Mouse (Mus musculus) forebrain, embryonic 15.5 days (tissue): Measurements from ENCODE around the gene Platr17. TPM values are rescaled to one million over a fixed set of nuclear protein-coding genes. Genes with fewer than 3 reads are reported as not detected.
A peak's percentile ranks its signal among the peaks of the same experiment; 100 is the strongest.

ENCODE experiments used
- ATAC-seq: fragments of 200-750 bp; cut with Nextera tagmentation; replicated peaks from 2 replicates; pipeline ENCODE4 v1.8.0; 2017; ENCODE audit warnings: mild to moderate bottlenecking, moderate TSS enrichment, moderate library complexity
- H3K27ac ChIP-seq: fragments of 300-500 bp; sonication (generic); replicated peaks from 2 replicates; pipeline ENCODE4 v1.5.1; 2015; ENCODE audit warnings: mild to moderate bottlenecking, inconsistent platforms
- H3K27me3 ChIP-seq: fragments of 300-500 bp; sonication (generic); 2 replicates; pipeline ENCODE4 v1.6.1; 2015; ENCODE audit warnings: inconsistent platforms
- H3K36me3 ChIP-seq: fragments of 300-500 bp; sonication (generic); 2 replicates; pipeline ENCODE4 v1.6.1; 2015; ENCODE audit warnings: mild to moderate bottlenecking, inconsistent platforms
- H3K4me1 ChIP-seq: fragments of 300-500 bp; sonication (generic); 2 replicates; pipeline ENCODE4 v1.6.1; 2015; ENCODE audit warnings: inconsistent platforms
- H3K4me2 ChIP-seq: fragments of 300-500 bp; sonication (generic); replicated peaks from 2 replicates; pipeline ENCODE4 v1.6.1; 2015; ENCODE audit warnings: mild to moderate bottlenecking, inconsistent platforms
- H3K4me3 ChIP-seq: fragments of 300-500 bp; sonication (generic); 2 replicates; pipeline ENCODE4 v1.5.1; 2015; ENCODE audit warnings: mild to moderate bottlenecking, inconsistent platforms
- H3K9ac ChIP-seq: fragments of 300-500 bp; sonication (generic); replicated peaks from 2 replicates; pipeline ENCODE4 v1.6.1; 2015; ENCODE audit warnings: mild to moderate bottlenecking, inconsistent platforms
- H3K9me3 ChIP-seq: fragments of 300-500 bp; sonication (generic); 2 replicates; pipeline ENCODE4 v1.6.1; 2016; ENCODE audit warnings: inconsistent platforms
- WGBS: fragments of 180-500 bp; shearing (Covaris S2); methylation state at CpG from one replicate; pipeline ENCODE4 v1.1.7; 2015; ENCODE audit warnings: mixed read lengths; 5-methylcytosine and 5-hydroxymethylcytosine counted together
- polyA plus RNA-seq: library from polyadenylated mRNA; unstranded; fragments of >200 nt; fragmentation: Nextera tagmentation; extraction: Ambion mirVana; gene quantifications from 2 replicates; pipeline ENCODE4 v1.2.1, GENCODE M21; 2015

Platr17 gene
- polyA plus RNA-seq, 1 experiment from 2014 or later = 0.80 TPM

DNA sequence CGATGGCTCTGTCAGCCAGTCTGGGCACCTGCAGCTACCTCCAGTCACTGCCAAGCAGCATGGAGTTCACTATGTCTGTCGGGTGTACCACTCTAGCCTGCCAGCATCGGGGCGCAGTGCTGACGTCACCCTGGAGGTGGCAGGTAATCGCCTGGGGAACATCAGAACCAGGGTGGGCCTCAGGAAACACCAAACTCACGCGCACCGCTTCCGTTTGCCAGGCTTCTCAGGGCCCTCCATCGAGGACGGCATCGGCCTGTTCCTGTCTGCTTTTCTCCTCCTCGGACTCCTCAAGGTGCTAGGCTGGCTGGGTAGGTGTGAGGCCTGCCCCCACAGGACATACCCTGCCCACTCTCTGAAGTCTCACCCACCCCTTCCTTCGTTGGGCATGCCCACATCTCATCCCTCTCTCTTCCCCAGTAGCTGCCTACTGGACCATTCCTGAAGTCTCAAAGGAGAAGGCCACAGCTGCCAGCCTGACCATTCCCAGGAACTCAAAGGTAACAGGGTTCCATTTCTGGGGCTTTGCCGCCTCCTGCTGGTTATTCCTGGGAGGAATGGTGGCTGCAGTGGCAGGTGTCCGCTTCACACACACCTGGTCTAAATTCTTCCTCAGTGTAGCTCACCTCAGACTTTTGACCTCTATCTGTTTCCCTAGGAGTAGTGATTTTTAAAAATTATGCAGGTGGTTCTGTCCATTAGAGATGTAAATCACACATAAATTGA, 21.4 kb downstream of the Platr17 start:
- no peaks in the 10 kb centered on the region for H3K36me3 ChIP-seq
- no peak overlapping the region for H3K4me3 ChIP-seq
- WGBS = 79% methylated on average over 17 of the region's 17 CpGs
- H3K4me2 ChIP-seq = no peak overlapping the region
- ATAC-seq = no peak
- H3K4me1 ChIP-seq = peaks cover 24% of the 10 kb centered on the region
- no peaks in the 10 kb centered on the region for H3K27me3 ChIP-seq
- H3K9ac ChIP-seq = no peak overlapping the region
- no peak overlapping the region for H3K27ac ChIP-seq
- no peaks in the 10 kb centered on the region for H3K9me3 ChIP-seq

GRCm38 (mm10) chr17:33928251-33928947, 23.5 kb downstream of the Platr17 start:
- WGBS = 62% methylated on average over 21 of the region's 21 CpGs
- H3K4me2 ChIP-seq = peak overlapping the region; percentile 99
- H3K4me1 ChIP-seq = peaks cover 26% of the 10 kb centered on the region
- peak overlapping the region; percentile 88 for H3K9ac ChIP-seq
- peaks cover 2% of the 10 kb centered on the region; the same call in 1 of the 2 replicates for H3K36me3 ChIP-seq
- no peak for ATAC-seq
- H3K9me3 ChIP-seq = no peaks in the 10 kb centered on the region
- peak overlapping the region; percentile 82 for H3K4me3 ChIP-seq
- H3K27ac ChIP-seq = no peak overlapping the region
- no peaks in the 10 kb centered on the region for H3K27me3 ChIP-seq

GRCm38 (mm10) chr17:33929371-33930279, 24.7 kb downstream of the Platr17 start, which contains the start of gene Rgl2:
Gene Rgl2 (plus strand): TSS chr17:33929543.
- H3K4me2 ChIP-seq = peak within 1 kb of the TSS; percentile 99
- H3K27me3 ChIP-seq = no peaks in the 10 kb centered on the region
- H3K27ac ChIP-seq = peak within 1 kb of the TSS; percentile 96
- no peaks in the 10 kb centered on the region for H3K9me3 ChIP-seq
- peak; percentile 90 for ATAC-seq
- peak within 1 kb of the TSS; percentile 88 for H3K9ac ChIP-seq
- under 1% methylated on average over 78 of the region's 80 CpGs for WGBS
- H3K4me3 ChIP-seq = peak within 1 kb of the TSS; percentile 82
- H3K4me1 ChIP-seq = peaks cover 26% of the 10 kb centered on the region
- peaks cover 2% of the 10 kb centered on the region; the same call in 1 of the 2 replicates for H3K36me3 ChIP-seq

DNA sequence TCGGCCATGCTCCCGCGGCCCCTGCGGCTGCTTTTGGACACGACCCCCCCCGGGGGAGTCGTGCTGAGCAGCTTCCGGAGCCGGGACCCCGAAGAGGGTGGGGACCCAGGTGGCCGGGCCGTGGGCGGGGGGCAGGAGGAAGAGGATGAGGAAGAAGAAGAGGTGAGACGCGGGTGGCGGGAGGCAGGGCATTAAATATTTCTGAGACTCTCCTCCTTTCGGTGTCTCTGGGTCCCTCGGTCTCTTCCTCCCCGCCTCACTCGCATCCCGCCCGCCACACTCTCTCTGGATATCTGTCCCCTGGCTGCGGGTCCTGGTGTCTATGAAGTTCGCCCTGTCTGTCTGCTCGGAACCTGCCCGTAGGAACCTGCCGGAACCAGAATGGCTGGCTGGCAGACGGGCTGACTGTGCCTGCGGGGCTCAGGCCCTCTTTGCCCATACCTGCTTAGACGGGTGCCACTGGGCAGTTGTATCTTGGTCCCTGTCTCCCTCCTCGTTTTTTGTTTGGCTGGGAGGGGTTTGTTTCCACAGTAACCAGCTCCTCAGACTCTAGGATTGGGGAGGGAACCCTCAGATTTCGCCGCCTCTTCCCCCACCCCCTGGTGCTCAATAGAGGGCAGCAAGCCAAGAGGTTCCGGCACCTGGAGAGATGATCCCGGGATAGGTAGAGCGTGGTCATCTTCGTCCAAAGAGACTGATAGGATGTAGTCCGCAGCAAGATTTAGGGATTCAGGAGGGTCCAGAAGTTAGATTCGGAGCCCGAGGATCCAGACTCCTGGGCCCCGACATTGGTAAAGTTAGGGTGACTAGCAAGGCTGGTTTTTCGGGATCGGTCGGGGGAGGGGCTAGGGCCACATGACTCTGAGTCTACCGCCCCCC, 25.6 kb downstream of the Platr17 start:
- ATAC-seq = peak; percentile 7; the same call in 1 of the 2 replicates
- under 1% methylated on average over 45 of the region's 45 CpGs for whole genome bisulfite sequencing
- Histone ChIP-seq H3K4me1 (peaks cover 26% of the 10 kb centered on the region), H3K27ac (peak overlapping the region; percentile 96), H3K4me3 (peak overlapping the region; percentile 82), H3K9ac (peak overlapping the region; percentile 88), H3K27me3 (no peaks in the 10 kb centered on the region), H3K4me2 (peak overlapping the region; percentile 99), H3K9me3 (no peaks in the 10 kb centered on the region), H3K36me3 (peaks cover 4% of the 10 kb centered on the region)

- Histone ChIP-seq H3K9ac (peak overlapping the region; percentile 88), H3K27ac (no peak overlapping the region), H3K9me3 (no peaks in the 10 kb centered on the region), H3K4me2 (peak overlapping the region; percentile 99), H3K4me3 (peak overlapping the region; percentile 82), H3K4me1 (peaks cover 26% of the 10 kb centered on the region), H3K27me3 (no peaks in the 10 kb centered on the region), H3K36me3 (peaks cover 10% of the 10 kb centered on the region)
- WGBS = 34% methylated on average over 18 of the region's 18 CpGs
- no peak for ATAC-seq
Measured at GRCm38 (mm10) chr17:33931159-33931866, 26.4 kb downstream of the Platr17 start.

DNA sequence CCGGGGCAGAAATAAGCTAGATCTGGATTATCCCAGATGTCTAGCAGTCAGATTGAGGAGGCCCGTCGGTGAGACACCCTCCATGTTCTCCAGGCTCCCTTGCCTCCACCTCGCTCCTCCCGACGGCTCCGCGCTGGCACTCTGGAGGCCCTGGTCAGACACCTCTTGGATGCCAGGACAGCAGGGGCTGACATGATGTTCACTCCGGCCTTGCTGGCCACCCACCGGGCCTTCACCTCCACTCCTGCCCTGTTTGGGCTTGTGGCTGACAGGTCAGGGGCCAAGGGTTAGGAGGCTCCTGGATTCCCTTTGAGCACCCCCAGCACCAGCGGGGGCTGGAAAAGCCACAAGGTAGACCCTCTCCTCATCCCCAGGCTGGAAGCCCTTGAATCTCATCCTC, 27.0 kb downstream of the Platr17 start:
- H3K9ac ChIP-seq = no peak overlapping the region
- H3K4me1 ChIP-seq = peaks cover 26% of the 10 kb centered on the region
- 88% methylated on average over 11 of the region's 11 CpGs for WGBS
- ATAC-seq = no peak
- peaks cover 10% of the 10 kb centered on the region for H3K36me3 ChIP-seq
- no peak overlapping the region for H3K27ac ChIP-seq
- H3K4me3 ChIP-seq = no peak overlapping the region
- no peaks in the 10 kb centered on the region for H3K27me3 ChIP-seq
- H3K9me3 ChIP-seq = no peaks in the 10 kb centered on the region
- H3K4me2 ChIP-seq = no peak overlapping the region

GRCm38 (mm10) chr17:33932448-33932847, 27.5 kb downstream of the Platr17 start:
- ATAC-seq = no peak
- WGBS = 92% methylated on average over 14 of the region's 14 CpGs
- H3K27me3 ChIP-seq = no peaks in the 10 kb centered on the region
- H3K9ac ChIP-seq = no peak overlapping the region
- no peak overlapping the region for H3K4me2 ChIP-seq
- no peaks in the 10 kb centered on the region for H3K9me3 ChIP-seq
- no peak overlapping the region for H3K4me3 ChIP-seq
- H3K36me3 ChIP-seq = peaks cover 15% of the 10 kb centered on the region
- H3K4me1 ChIP-seq = peaks cover 26% of the 10 kb centered on the region
- H3K27ac ChIP-seq = no peak overlapping the region

DNA sequence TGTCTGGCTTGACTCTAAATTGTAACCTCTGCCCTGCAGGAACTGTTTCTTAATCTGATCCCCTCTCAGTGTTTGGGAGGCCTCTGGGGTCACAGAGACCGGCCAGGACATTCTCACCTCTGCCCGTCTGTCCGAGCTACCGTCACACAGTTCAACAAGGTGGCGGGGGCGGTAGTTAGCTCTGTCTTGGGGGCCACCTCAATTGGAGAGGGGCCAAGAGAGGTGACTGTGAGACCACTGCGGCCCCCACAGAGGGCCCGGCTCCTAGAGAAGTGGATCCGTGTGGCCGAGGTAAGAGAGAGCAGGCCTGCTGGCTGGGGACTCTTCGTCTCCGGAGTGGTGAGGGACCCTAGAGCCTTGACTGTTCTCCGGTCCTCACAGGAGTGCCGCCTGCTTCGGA, 28.0 kb downstream of the Platr17 start:
- Histone ChIP-seq H3K4me1 (peaks cover 23% of the 10 kb centered on the region), H3K27ac (no peak overlapping the region), H3K36me3 (peaks cover 18% of the 10 kb centered on the region), H3K9ac (no peak overlapping the region), H3K27me3 (no peaks in the 10 kb centered on the region), H3K9me3 (no peaks in the 10 kb centered on the region), H3K4me3 (no peak overlapping the region), H3K4me2 (no peak overlapping the region)
- WGBS = 94% methylated on average over 15 of the region's 15 CpGs
- ATAC-seq = no peak

DNA sequence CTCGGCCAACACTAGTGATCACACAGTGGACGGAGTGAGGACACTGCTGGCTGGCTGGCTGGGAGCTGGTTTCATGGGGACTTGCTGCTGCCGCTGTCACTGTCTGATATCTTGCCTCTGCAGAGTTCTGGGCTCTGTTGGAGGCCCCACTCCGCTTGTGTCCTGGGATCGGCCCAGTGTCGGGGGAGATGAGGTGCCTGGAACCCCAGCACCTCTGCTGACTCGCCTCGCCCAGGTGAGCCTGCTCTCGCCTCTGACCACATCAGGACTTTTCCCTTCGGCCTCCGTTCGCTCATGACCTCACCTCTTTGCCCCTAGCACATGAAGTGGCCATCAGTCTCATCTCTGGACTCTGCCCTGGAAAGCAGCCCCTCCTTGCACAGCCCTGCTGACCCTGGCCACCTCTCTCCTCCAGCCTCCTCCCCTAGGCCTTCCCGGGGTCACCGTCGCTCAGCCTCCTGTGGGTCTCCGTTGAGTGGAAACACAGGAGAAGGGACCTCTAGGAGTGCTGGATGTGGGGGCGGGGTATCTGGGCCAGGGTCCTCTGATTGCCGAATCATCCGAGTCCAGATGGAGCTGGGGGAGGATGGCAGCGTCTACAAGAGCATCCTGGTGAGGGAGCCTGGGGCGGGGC, 30.6 kb downstream of the Platr17 start:
- no peak overlapping the region for H3K27ac ChIP-seq
- ATAC-seq = no peak
- H3K9me3 ChIP-seq = no peaks in the 10 kb centered on the region
- 88% methylated on average over 21 of the region's 21 CpGs for WGBS
- no peak overlapping the region for H3K9ac ChIP-seq
- peaks cover 26% of the 10 kb centered on the region for H3K36me3 ChIP-seq
- H3K4me3 ChIP-seq = no peak overlapping the region
- H3K4me1 ChIP-seq = peaks cover 22% of the 10 kb centered on the region
- no peak overlapping the region for H3K4me2 ChIP-seq
- no peaks in the 10 kb centered on the region for H3K27me3 ChIP-seq

DNA sequence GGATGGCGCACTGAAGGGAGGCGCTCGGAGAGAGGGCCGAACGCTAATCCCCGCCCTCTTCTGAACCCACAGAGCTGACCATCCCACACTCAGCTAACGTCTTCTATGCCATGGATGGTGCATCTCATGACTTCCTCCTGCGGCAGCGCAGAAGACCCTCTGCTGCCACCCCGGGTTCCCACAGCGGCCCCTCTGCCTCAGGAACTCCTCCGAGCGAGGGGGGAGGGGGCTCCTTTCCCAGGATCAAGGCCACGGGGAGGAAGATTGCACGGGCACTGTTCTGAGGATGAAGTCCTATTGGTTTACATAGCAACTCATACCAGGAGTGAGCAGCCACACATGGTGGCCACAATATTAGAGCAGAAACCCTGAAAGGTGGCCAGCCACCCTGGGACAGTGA, 32.1 kb downstream of the Platr17 start:
- no peak for ATAC-seq
- no peaks in the 10 kb centered on the region for H3K9me3 ChIP-seq
- H3K27ac ChIP-seq = no peak overlapping the region
- H3K4me1 ChIP-seq = peaks cover 23% of the 10 kb centered on the region
- H3K4me3 ChIP-seq = no peak overlapping the region
- WGBS = 80% methylated on average over 15 of the region's 15 CpGs
- H3K36me3 ChIP-seq = peaks cover 26% of the 10 kb centered on the region
- no peak overlapping the region for H3K4me2 ChIP-seq
- H3K27me3 ChIP-seq = no peaks in the 10 kb centered on the region
- no peak overlapping the region for H3K9ac ChIP-seq
